Mouse (Mus musculus): ENCODE measurements around the gene Psme3. TPM values are rescaled to one million over a fixed set of nuclear protein-coding genes. Genes with fewer than 3 reads are reported as not detected.

The Psme3 gene
- polyA plus RNA-seq, 1 experiment from 2014 or later = 103 TPM

- H3K4me3 ChIP-seq (ENCODE audit: low read length) = no peak overlapping the region
- no peaks in the 10 kb centered on the region for H3K36me3 ChIP-seq (ENCODE audit: control insufficient read depth, insufficient read depth)
- no peak for ATAC-seq (replicated peaks; ENCODE audit: extremely low read depth, insufficient read depth, low FRiP score)
- H3K4me1 ChIP-seq (ENCODE audit: control insufficient read depth, insufficient read depth, low read length) = peaks cover 10% of the 10 kb centered on the region
- no peak overlapping the region for H3K4me2 ChIP-seq (ENCODE audit: low read depth, low read length)
- no peak overlapping the region for H3K27ac ChIP-seq (ENCODE audit: low read length)
- WGBS = 88% methylated on average over 2 of the region's 2 CpGs
- H3K9ac ChIP-seq (ENCODE audit: low read length) = no peak overlapping the region
- H3K9me3 ChIP-seq (replicated peaks; ENCODE audit: control insufficient read depth, low read length) = no peaks in the 10 kb centered on the region
- no peaks in the 10 kb centered on the region for H3K27me3 ChIP-seq (ENCODE audit: control insufficient read depth, insufficient read depth, low read length)
Observed at GRCm38 (mm10) chr11:101355916-101356315, 39.9 kb downstream of the Psme3 start.

DNA sequence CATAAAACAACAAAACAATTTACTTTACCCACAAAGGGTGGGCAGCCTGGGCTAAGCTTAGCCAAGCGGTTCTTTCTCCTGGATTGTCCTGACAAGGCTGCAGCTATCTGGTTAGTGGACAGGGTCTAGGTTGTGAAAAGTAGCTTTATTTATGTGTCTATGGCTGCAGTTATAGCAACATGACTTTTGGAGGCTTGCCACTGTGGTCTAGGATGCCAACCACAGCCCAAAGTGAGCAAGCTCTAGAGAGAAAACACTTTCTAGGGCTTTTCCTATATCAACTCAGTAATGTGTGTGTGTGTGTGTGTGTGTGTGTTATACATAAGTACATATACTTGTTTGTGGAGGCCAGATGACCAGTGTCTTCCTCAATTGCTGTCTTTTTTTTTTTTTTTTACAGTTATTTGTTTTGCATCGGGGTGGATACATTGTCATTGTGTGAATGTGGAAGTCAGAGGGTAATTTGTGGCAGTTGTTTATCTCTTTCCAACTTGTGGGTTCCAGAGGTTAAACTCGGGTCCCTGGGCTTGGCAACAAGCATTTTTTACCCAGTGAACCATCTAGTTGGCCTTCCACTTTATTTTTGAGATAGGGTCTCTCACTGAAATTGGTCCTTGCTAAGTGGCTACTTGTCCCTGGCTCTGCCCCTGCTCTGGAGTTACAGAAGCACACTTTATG is 41.6 kb downstream of the Psme3 start:
- no peaks in the 10 kb centered on the region for H3K36me3 ChIP-seq (ENCODE audit: control insufficient read depth, insufficient read depth)
- no peak overlapping the region for H3K27ac ChIP-seq (ENCODE audit: low read length)
- no peak overlapping the region for H3K4me2 ChIP-seq (ENCODE audit: low read depth, low read length)
- H3K27me3 ChIP-seq (ENCODE audit: control insufficient read depth, insufficient read depth, low read length) = no peaks in the 10 kb centered on the region
- H3K9me3 ChIP-seq (replicated peaks; ENCODE audit: control insufficient read depth, low read length) = no peaks in the 10 kb centered on the region
- peaks cover 10% of the 10 kb centered on the region for H3K4me1 ChIP-seq (ENCODE audit: control insufficient read depth, insufficient read depth, low read length)
- H3K9ac ChIP-seq (ENCODE audit: low read length) = no peak overlapping the region
- whole genome bisulfite sequencing = 78% methylated on average over 3 of the region's 3 CpGs
- ATAC-seq (replicated peaks; ENCODE audit: extremely low read depth, insufficient read depth, low FRiP score) = no peak
- H3K4me3 ChIP-seq (ENCODE audit: low read length) = no peak overlapping the region

DNA sequence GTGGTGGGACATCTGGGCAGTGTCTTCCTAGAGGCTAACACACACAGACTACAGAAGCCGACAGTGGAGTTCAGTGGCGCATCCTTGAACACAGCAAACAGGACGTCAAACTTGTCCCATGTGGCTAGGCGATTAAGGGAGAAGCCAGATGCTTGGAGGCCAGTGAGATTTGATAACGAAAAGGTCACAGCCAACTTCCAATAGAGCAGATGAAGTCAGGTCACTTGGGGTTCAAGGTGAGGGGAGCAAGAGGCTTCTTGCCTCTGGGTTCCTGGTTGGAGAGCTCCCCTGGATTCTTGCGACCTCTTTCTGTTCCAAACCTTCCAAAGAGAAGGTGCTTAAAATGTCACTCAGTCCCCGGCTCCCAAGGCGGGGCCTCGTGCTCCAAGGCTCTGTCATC is 43.8 kb downstream of the Psme3 start:
- peaks cover 10% of the 10 kb centered on the region for H3K4me1 ChIP-seq (ENCODE audit: control insufficient read depth, insufficient read depth, low read length)
- no peak for ATAC-seq (replicated peaks; ENCODE audit: extremely low read depth, insufficient read depth, low FRiP score)
- no peak overlapping the region for H3K4me2 ChIP-seq (ENCODE audit: low read depth, low read length)
- no peak overlapping the region for H3K9ac ChIP-seq (ENCODE audit: low read length)
- no peak overlapping the region for H3K4me3 ChIP-seq (ENCODE audit: low read length)
- no peaks in the 10 kb centered on the region for H3K36me3 ChIP-seq (ENCODE audit: control insufficient read depth, insufficient read depth)
- H3K9me3 ChIP-seq (replicated peaks; ENCODE audit: control insufficient read depth, low read length) = no peaks in the 10 kb centered on the region
- no peaks in the 10 kb centered on the region for H3K27me3 ChIP-seq (ENCODE audit: control insufficient read depth, insufficient read depth, low read length)
- WGBS = 59% methylated on average over 9 of the region's 9 CpGs
- H3K27ac ChIP-seq (ENCODE audit: low read length) = peak overlapping the region; percentile 73

DNA sequence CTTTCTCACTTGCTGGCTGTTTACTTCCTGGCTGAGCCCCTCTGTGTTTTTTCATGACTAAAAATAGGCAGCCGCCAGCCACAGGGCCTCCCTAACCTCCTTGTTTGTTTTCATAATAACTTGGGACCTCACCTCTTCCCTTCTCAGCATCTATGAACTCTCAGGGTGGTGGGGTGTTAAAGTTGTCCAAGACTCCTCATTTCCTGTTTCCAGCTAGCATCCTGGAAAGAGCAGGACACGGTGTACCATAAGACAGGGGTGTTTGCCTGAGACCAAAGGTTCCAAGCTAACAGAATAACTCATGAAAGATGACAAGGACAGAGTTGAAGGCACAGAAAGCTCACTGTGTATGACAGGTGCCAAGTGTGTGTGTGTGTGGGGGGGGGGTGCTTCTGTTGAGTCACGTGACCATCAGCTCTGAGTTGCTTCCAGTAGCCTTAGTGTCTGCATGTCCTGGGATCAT is 44.7 kb downstream of the Psme3 start:
- Histone ChIP-seq H3K27ac (ENCODE audit: low read length) (peak overlapping the region; percentile 73), H3K4me3 (ENCODE audit: low read length) (no peak overlapping the region), H3K36me3 (ENCODE audit: control insufficient read depth, insufficient read depth) (no peaks in the 10 kb centered on the region), H3K4me2 (ENCODE audit: low read depth, low read length) (no peak overlapping the region), H3K27me3 (ENCODE audit: control insufficient read depth, insufficient read depth, low read length) (no peaks in the 10 kb centered on the region), H3K9me3 (replicated peaks; ENCODE audit: control insufficient read depth, low read length) (no peaks in the 10 kb centered on the region), H3K9ac (ENCODE audit: low read length) (no peak overlapping the region), H3K4me1 (ENCODE audit: control insufficient read depth, insufficient read depth, low read length) (peaks cover 10% of the 10 kb centered on the region)
- WGBS = 28% methylated on average over 3 of the region's 3 CpGs
- peak; percentile 32 for ATAC-seq (replicated peaks; ENCODE audit: extremely low read depth, insufficient read depth, low FRiP score)

- Histone ChIP-seq H3K4me1 (ENCODE audit: control insufficient read depth, insufficient read depth, low read length) (peaks cover 10% of the 10 kb centered on the region), H3K9ac (ENCODE audit: low read length) (no peak overlapping the region), H3K36me3 (ENCODE audit: control insufficient read depth, insufficient read depth) (no peaks in the 10 kb centered on the region), H3K4me3 (ENCODE audit: low read length) (no peak overlapping the region), H3K27ac (ENCODE audit: low read length) (no peak overlapping the region), H3K4me2 (ENCODE audit: low read depth, low read length) (no peak overlapping the region), H3K27me3 (ENCODE audit: control insufficient read depth, insufficient read depth, low read length) (no peaks in the 10 kb centered on the region), H3K9me3 (replicated peaks; ENCODE audit: control insufficient read depth, low read length) (no peaks in the 10 kb centered on the region)
- WGBS = 16% methylated on average over 5 of the region's 5 CpGs
- no peak for ATAC-seq (replicated peaks; ENCODE audit: extremely low read depth, insufficient read depth, low FRiP score)
Observed at GRCm38 (mm10) chr11:101364531-101364931, 48.5 kb downstream of the Psme3 start.

DNA sequence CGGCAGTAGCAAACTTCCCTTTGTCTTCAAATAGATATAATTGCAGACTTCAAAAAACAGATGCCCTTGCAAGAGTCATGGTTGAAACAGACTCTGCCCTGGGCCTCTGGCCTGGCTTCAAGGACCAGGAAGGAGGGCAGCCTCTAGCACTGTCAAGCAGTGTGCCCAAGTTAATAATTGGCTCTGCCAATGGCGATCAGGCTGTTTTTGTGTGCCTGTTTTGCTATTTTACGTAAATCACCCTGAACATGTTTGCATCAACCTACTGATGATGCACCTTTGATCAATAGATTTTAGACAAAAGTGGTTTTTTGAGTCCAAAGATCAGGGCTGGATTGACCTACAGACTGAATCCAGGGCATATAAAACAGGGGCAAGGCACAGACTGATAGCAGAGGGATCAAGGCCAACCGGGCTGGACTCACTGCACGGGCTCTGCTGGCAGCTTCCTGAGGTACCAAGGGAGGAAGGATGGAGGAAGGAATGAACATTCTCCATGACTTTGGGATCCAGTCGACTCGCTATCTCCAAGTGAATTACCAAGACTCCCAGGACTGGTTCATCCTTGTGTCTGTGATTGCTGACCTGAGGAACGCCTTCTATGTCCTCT is 51.4 kb downstream of the Psme3 start, which contains the start of gene G6pc:
TSS of gene G6pc (plus strand) at position 236 of the 610 bp plus-strand sequence.
- no peak for ATAC-seq (replicated peaks; ENCODE audit: extremely low read depth, insufficient read depth, low FRiP score)
- Histone ChIP-seq H3K4me1 (ENCODE audit: control insufficient read depth, insufficient read depth, low read length) (no peaks in the 10 kb centered on the region), H3K9ac (ENCODE audit: low read length) (no peak within 1 kb of the TSS), H3K9me3 (replicated peaks; ENCODE audit: control insufficient read depth, low read length) (no peaks in the 10 kb centered on the region), H3K36me3 (ENCODE audit: control insufficient read depth, insufficient read depth) (no peaks in the 10 kb centered on the region), H3K27me3 (ENCODE audit: control insufficient read depth, insufficient read depth, low read length) (no peaks in the 10 kb centered on the region), H3K4me2 (ENCODE audit: low read depth, low read length) (no peak within 1 kb of the TSS), H3K27ac (ENCODE audit: low read length) (no peak within 1 kb of the TSS), H3K4me3 (ENCODE audit: low read length) (no peak within 1 kb of the TSS)
- WGBS = 73% methylated on average over 8 of the region's 8 CpGs

DNA sequence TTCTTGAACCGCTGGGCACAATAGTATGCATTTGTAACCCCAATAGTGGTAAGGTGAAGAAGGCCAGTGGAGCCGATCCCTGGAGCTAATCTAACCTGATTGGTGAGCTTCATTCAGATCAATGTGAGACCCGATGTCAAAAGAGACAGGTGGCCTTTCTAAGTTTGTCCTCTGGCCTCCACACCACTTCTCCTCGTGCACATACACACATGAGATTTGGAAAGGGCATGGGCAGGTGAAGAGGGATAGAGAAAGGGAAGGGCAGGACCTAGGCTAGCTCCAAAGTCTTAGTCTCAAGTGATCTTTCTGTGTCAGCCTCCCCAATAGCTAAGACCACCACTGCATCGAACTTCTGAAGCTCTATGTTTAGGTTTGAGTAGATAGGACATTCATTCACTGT is 54.1 kb downstream of the Psme3 start:
- ATAC-seq (replicated peaks; ENCODE audit: extremely low read depth, insufficient read depth, low FRiP score) = no peak
- Histone ChIP-seq H3K9me3 (replicated peaks; ENCODE audit: control insufficient read depth, low read length) (no peaks in the 10 kb centered on the region), H3K4me1 (ENCODE audit: control insufficient read depth, insufficient read depth, low read length) (no peaks in the 10 kb centered on the region), H3K27me3 (ENCODE audit: control insufficient read depth, insufficient read depth, low read length) (no peaks in the 10 kb centered on the region), H3K36me3 (ENCODE audit: control insufficient read depth, insufficient read depth) (no peaks in the 10 kb centered on the region), H3K4me2 (ENCODE audit: low read depth, low read length) (no peak overlapping the region), H3K27ac (ENCODE audit: low read length) (no peak overlapping the region), H3K9ac (ENCODE audit: low read length) (no peak overlapping the region), H3K4me3 (ENCODE audit: low read length) (no peak overlapping the region)
- 69% methylated on average over 5 of the region's 5 CpGs for WGBS

Small RNAs within 50 kb of the gene (microRNA-seq; reads per million reads assigned to microRNA genes)
- not detected for gene Gm25593

Other genes starting within 250 kb of the Psme3 start
- 11.5 and 13.1 TPM in 2 replicates for gene Naglu, start 246.2 kb upstream of the Psme3 start, polyA plus RNA-seq (2015; fragmentation: Nextera tagmentation; extraction: Ambion mirVana)
- 0.21 and 0.28 TPM in 2 replicates for gene Hsd17b1, start 237.8 kb upstream of the Psme3 start, polyA plus RNA-seq (2015; fragmentation: Nextera tagmentation; extraction: Ambion mirVana)
- gene Coasy, start 233.6 kb upstream of the Psme3 start, polyA plus RNA-seq (2015; fragmentation: Nextera tagmentation; extraction: Ambion mirVana) = 29.9 and 30.0 TPM in 2 replicates
- 38.6 and 41.7 TPM in 2 replicates for gene Mlx, start 228.9 kb upstream of the Psme3 start, polyA plus RNA-seq (2015; fragmentation: Nextera tagmentation; extraction: Ambion mirVana)
- 22.6 and 25.7 TPM in 2 replicates for gene Psmc3ip, start 220.8 kb upstream of the Psme3 start, polyA plus RNA-seq (2015; fragmentation: Nextera tagmentation; extraction: Ambion mirVana)
- 14.5 and 14.9 TPM in 2 replicates for gene Retreg3, start 196.3 kb upstream of the Psme3 start, polyA plus RNA-seq (2015; fragmentation: Nextera tagmentation; extraction: Ambion mirVana)
- 70.9 and 72.6 TPM in 2 replicates for gene Tubg1, start 196.3 kb upstream of the Psme3 start, polyA plus RNA-seq (2015; fragmentation: Nextera tagmentation; extraction: Ambion mirVana)
- gene Tubg2, start 160.3 kb upstream of the Psme3 start, polyA plus RNA-seq (2015; fragmentation: Nextera tagmentation; extraction: Ambion mirVana) = 3.0 and 3.3 TPM in 2 replicates
- gene Cntnap1, start 145.7 kb upstream of the Psme3 start, polyA plus RNA-seq (2015; fragmentation: Nextera tagmentation; extraction: Ambion mirVana) = 0.89 and 1.0 TPM in 2 replicates
- gene Plekhh3, start 144.9 kb upstream of the Psme3 start, polyA plus RNA-seq (2015; fragmentation: Nextera tagmentation; extraction: Ambion mirVana) = 8.7 and 11.5 TPM in 2 replicates
- 0.16 and 0.60 TPM in 2 replicates for gene Ccr10, start 140.8 kb upstream of the Psme3 start, polyA plus RNA-seq (2015; fragmentation: Nextera tagmentation; extraction: Ambion mirVana)
- gene Ezh1, start 89.8 kb upstream of the Psme3 start, polyA plus RNA-seq (2015; fragmentation: Nextera tagmentation; extraction: Ambion mirVana) = 14.7 and 17.1 TPM in 2 replicates
- 203 and 204 TPM in 2 replicates for gene Ramp2, start 70.2 kb upstream of the Psme3 start, polyA plus RNA-seq (2015; fragmentation: Nextera tagmentation; extraction: Ambion mirVana)
- gene Vps25, start 62.5 kb upstream of the Psme3 start, polyA plus RNA-seq (2015; fragmentation: Nextera tagmentation; extraction: Ambion mirVana) = 105 and 107 TPM in 2 replicates
- gene Wnk4, start 55.6 kb upstream of the Psme3 start, polyA plus RNA-seq (2015; fragmentation: Nextera tagmentation; extraction: Ambion mirVana) = 6.8 and 7.3 TPM in 2 replicates
- 0.87 and 0.91 TPM in 2 replicates for gene Cntd1, start 37.2 kb upstream of the Psme3 start, polyA plus RNA-seq (2015; fragmentation: Nextera tagmentation; extraction: Ambion mirVana)
- gene Coa3, start 37.1 kb upstream of the Psme3 start, polyA plus RNA-seq (2015; fragmentation: Nextera tagmentation; extraction: Ambion mirVana) = 166 and 175 TPM in 2 replicates
- 135 TPM in 2 replicates for gene Becn1, start 13.9 kb upstream of the Psme3 start, polyA plus RNA-seq (2015; fragmentation: Nextera tagmentation; extraction: Ambion mirVana)
- 0.89 and 0.92 TPM in 2 replicates for gene Aoc2, start 8.8 kb downstream of the Psme3 start, polyA plus RNA-seq (2015; fragmentation: Nextera tagmentation; extraction: Ambion mirVana)
- 2.2 and 2.6 TPM in 2 replicates for gene Aoc3, start 14.4 kb downstream of the Psme3 start, polyA plus RNA-seq (2015; fragmentation: Nextera tagmentation; extraction: Ambion mirVana)
- gene G6pc, start 51.3 kb downstream of the Psme3 start, polyA plus RNA-seq (2015; fragmentation: Nextera tagmentation; extraction: Ambion mirVana) = not detected in 2 replicates
- 42.8 and 44.6 TPM in 2 replicates for gene Aarsd1, start 101.4 kb downstream of the Psme3 start, polyA plus RNA-seq (2015; fragmentation: Nextera tagmentation; extraction: Ambion mirVana)
- gene Gm27029, start 108.6 kb downstream of the Psme3 start, polyA plus RNA-seq (2015; fragmentation: Nextera tagmentation; extraction: Ambion mirVana) = 15.8 and 17.2 TPM in 2 replicates
- 15.4 and 17.0 TPM in 2 replicates for gene Rundc1, start 108.9 kb downstream of the Psme3 start, polyA plus RNA-seq (2015; fragmentation: Nextera tagmentation; extraction: Ambion mirVana)
- 78.9 and 83.6 TPM in 2 replicates for gene Ptges3l, start 109.1 kb downstream of the Psme3 start, polyA plus RNA-seq (2015; fragmentation: Nextera tagmentation; extraction: Ambion mirVana)
- 166 and 174 TPM in 2 replicates for gene Rpl27, start 126.1 kb downstream of the Psme3 start, polyA plus RNA-seq (2015; fragmentation: Nextera tagmentation; extraction: Ambion mirVana)
- gene Ifi35, start 132.2 kb downstream of the Psme3 start, polyA plus RNA-seq (2015; fragmentation: Nextera tagmentation; extraction: Ambion mirVana) = 25.1 and 31.9 TPM in 2 replicates
- gene Rnd2, start 148.8 kb downstream of the Psme3 start, polyA plus RNA-seq (2015; fragmentation: Nextera tagmentation; extraction: Ambion mirVana) = 7.9 and 8.2 TPM in 2 replicates
- gene Vat1, start 150.0 kb downstream of the Psme3 start, polyA plus RNA-seq (2015; fragmentation: Nextera tagmentation; extraction: Ambion mirVana) = 33.0 and 37.9 TPM in 2 replicates
- gene Brca1, start 235.7 kb downstream of the Psme3 start, polyA plus RNA-seq (2015; fragmentation: Nextera tagmentation; extraction: Ambion mirVana) = 5.8 and 7.1 TPM in 2 replicates
- 65.4 and 65.5 TPM in 2 replicates for gene Nbr1, start 235.9 kb downstream of the Psme3 start, polyA plus RNA-seq (2015; fragmentation: Nextera tagmentation; extraction: Ambion mirVana)